Mouse (Mus musculus) spleen, adult 18-20 months (tissue): ENCODE measurements around the gene Pms1.

ENCODE experiments used
- DNase-seq, 2 experiments: peaks; one replicate each; pipeline ENCODE4 v3.0.0; 2022; ENCODE audit warnings: mixed read lengths in 2 of 2

The Pms1 gene

DNA sequence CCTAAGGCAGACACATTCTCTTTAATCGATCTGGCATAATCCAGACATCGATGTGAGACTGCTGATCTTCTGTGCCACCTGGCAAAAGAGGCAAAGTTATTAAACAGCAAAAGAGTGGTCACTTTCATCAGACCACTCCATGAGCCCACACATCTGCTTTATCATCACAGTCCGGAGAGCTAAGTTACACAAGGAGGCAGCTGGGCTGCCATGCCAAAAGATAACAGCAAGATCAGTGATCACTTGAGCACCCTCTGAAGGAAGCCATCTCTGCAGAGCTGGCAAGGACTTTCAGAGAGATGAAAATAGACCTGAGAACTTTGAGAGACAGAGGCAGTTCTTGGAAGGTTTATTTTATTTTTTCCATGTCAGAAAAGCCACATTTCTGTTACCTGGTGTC lies 102.3 kb downstream of the Pms1 start:
- DNase-seq, result no peak

DNA sequence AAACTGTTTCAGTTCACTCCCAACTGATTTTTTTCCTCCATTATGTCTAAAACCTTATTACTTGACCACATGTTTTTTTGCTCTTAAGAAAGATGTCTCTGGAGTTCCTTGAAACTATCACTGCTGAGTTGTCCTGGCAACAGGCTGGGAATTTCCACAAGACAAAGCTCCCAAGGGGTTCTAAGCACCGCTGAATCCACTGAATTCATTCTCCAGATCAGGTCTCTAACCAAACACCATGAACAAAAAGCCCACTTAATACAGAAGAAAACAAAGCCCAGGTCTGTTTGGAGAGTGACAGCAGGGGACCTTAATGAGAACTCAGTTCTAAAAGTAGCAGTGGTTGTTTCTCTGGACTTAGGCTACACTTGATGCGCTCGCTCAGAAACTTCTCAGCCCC lies 105.6 kb downstream of the Pms1 start:
- no peak for DNase-seq

DNA sequence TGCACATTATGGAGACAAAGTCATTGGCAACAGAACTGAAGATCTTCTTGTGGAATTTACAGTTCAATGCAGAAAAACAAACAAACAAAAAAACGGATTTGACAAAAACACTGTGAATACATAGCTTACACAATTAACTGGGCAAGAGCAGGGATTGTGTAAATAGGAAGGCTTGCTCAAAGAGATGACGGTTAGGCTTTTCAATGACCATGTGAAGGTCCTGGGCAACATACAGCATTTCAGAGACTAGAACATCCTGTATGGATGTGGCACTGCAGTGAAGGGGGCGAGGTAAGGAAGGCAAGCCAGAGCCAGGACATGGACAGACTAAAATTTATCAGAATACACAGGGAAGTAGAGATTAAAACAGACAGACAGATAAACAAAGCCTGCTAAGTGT lies 107.2 kb downstream of the Pms1 start:
- DNase-seq, result no peak

DNA sequence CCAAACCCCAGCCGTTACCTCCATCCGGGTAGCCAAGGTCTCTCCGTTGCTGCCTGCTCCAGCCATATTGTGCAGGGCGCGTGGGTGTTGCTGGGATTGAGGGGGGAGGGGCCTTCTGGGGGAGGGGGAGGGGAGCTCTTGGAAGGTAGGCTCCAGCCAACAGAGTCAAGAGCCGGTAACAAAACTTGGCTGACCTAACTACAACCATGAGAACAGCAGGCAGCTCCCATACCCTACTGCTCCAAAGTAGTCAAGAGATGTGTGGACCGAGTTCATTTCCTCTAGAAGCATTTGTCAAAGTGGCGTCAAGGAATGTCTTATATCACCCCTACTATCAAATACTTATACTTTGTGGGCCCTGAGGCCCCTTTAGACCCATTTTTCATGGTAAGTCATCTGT lies 109.3 kb downstream of the Pms1 start, which contains the start of gene 1700019A02Rik:
1700019A02Rik (minus strand) TSS at position 101 of the 400 bp plus-strand sequence.
- DNase-seq, result no peak

DNA sequence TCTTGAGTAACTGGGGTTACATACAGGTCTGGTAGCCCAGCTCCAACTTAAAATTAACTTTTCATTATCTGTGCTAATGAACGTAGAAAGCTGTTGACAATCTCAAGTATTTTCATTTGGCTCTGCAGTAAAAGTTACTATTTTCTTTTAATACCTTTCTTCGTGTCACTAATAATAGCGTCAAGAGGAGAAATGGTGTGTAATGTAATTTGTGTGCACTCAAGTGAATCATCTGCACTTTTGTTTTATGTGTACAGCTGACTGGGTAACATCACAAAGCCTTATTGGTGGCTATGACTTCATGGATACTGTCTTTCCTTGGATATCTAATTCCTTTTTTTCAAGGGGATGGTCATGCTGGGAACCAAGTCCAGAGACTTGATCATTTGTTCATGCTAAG lies 110.5 kb downstream of the Pms1 start:
- DNase-seq, result no peak

DNA sequence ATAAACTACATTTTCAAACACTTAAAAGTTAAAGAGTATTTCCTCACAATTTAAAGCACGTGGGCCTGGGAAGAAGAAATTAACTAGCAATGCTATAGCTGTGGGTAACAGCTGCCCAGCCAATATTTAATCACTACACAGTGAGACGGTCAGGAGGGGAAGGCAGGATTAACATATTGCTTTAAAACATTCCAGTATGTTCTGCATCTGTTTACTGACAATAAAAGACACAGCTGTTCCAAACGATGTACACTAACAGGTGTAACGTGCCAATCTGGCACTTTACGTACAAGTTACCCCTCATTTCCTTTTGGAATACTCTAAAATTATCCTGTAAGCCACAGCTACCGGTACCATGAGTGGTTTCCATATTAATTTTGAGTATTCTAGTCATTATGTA lies 139.1 kb downstream of the Pms1 start:
- no peak for DNase-seq
